Mouse (Mus musculus) mouse embryonic stem cell (cell line): ENCODE data around the gene Grip1.

Experiments used
- in situ Hi-C, 2 experiments: fragments of 300-500 bp; cut with MboI; formaldehyde crosslinking; loops; 1 replicate in 1 of 2; 3 replicates in 1 of 2; pipeline ENCODE4 v1.14.3; 2019 to 2020; ENCODE audit warnings: low sequenced_read_pairs in 2 of 2, low pct_unique_long_range_greater_than_20kb in 1 of 2, mixed read lengths in 1 of 2; ENCODE audit not compliant: unreplicated experiment in 1 of 2

Grip1 gene

GRCm38 (mm10) chr10:120115249-120115648 is 661.6 kb downstream of the Grip1 start:
- in situ Hi-C loops: no loop called here

DNA sequence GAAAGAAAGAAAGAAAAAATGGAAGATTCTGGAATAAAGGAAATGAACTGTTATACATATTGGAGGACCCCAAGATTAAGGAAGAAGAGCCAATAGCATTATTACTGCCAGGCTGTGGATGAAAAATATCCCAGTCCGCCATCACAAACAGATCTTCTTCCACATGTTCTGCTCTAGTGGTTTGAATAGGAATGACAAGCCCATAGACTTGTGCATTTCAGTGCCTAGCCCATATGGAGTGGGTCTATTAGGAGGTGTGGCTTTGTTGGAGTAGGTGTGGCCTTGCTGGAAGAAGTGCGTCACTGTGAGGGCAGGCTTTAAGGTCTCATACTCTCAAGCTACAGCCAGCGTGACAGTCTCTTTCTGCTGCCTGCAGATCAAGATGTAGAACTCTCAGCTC is 670.1 kb downstream of the Grip1 start:
- in situ Hi-C loops: no loop called here

- in situ Hi-C loops: no loop called here
These were observed 671.3 kb downstream of the Grip1 start for GRCm38 (mm10) chr10:120124801-120125464.

DNA sequence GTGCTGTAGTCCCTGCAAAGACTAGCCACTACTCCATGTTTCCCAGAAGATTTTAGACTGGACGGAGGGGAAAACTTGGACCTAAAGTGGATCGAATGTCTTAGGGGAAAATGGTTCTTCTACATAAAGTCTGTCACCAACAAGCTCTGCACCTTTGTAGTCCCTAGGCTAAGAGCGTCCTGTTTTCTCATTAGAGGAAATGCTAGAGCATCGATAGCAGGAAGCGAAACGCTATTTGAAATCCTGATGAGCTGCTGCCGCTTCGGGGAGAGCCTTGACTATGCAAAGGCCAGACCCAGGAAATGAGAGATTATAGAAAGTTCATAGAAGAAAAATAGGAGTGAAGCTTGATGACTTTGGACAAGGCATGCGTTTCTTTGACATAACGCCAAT is 671.8 kb downstream of the Grip1 start:
- in situ Hi-C loops: no loop called here

DNA sequence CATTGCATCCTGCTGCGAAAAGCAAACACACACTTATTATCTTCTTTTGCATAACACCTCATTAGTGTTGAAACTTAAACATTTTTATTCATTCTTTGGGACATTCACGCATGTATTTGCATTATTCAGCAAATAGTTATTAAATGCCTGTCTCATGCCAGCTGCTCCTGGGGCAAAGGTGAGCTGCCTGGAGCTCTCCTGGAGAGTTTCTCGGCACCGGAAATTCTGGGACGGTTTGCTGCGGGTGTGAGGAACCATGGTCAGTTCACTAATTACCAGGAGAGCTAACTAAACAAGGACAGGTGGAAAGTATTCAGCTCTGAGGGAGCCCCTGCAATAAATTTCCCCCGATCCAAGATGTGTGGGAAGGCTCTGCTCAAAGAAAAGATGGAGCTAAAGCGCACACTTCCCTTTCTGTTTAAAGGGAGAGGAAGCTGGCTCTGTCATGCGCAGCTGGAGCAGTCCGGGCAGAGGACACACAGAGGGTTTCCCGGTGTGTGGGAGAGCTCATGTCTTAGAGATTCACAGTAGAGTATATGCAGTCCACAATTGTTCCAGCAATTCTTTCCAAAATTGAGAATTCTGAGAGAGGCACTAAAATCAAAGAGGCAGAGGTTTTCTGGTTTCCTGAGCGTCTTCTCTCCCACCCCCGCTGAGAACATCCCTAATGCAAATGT is 675.1 kb downstream of the Grip1 start:
- in situ Hi-C loops: no loop called here

GRCm38 (mm10) chr10:120130621-120131020 is 677.0 kb downstream of the Grip1 start:
- in situ Hi-C loops: no loop called here

DNA sequence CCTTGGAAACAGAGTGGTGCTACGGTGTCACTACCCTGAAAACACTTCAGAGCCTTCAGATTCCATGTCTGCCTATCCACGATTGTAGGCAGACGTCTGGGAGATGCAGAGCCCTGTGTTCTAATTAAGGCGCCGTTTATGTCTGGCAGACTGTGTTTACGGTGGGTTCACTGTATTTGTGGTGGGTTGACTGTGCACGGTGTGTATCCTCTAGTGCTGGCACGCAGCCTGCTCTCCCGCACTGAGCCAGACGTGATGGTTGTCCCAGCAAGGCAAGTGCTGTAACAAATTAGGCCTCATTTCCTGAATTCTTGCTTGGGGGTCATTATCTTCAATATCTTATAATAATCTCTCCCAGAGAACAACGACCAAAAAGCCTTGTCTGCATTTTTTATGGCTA is 680.1 kb downstream of the Grip1 start:
- in situ Hi-C loops: no loop called here

DNA sequence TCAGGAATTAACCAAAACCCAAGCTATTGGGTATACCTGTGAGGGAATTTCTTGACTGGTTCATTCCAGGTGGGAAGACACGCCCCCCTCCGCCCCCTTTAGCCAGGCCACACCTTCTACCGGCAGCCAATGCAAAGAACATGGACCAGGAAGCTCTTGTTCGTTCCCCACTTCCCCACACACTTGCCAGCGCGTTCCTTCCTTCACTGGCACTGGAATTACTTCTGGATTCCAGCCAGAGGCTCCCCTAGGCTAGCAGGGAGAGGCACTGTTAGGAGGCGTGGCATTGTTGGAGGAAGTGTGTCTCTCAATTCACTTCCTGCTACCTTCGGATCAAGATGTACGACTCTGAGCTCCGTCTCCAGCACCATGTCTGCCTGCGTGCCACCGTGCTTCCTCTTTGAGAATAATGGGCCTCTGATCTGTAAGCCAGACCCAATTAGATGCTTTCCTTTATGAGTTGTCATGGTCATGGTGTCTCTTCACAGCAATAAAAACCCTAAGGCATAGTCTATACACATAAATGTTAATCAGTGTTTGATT is 682.5 kb downstream of the Grip1 start:
- in situ Hi-C loops: no loop called here
